Mouse (Mus musculus): Measurements from ENCODE around the gene Lce1j. TPM values are rescaled to one million over a fixed set of nuclear protein-coding genes. Genes with fewer than 3 reads are reported as not detected.
"Not testable (repeated sequence)": the region's sequence is repeated elsewhere in the genome, so short reads cannot be mapped to it uniquely, and the experiment has no call there.

The Lce1j gene
- polyA plus RNA-seq (2015; fragmentation: Nextera tagmentation; extraction: Ambion mirVana) = not detected in 2 replicates

- no peaks in the 10 kb centered on the region for H3K4me1 ChIP-seq
- no peak within 1 kb of the TSS for H3K27ac ChIP-seq (replicated peaks)
- no peak within 1 kb of the TSS for H3K4me3 ChIP-seq (replicated peaks)
- no peak within 1 kb of the TSS for H3K9ac ChIP-seq (replicated peaks)
- no peaks in the 10 kb centered on the region for H3K9me3 ChIP-seq (replicated peaks)
- no peaks in the 10 kb centered on the region for H3K27me3 ChIP-seq (replicated peaks)
- no peak within 1 kb of the TSS for H3K4me2 ChIP-seq
- no peaks in the 10 kb centered on the region for H3K36me3 ChIP-seq
- ATAC-seq (ENCODE audit: low FRiP score) = no peak
- 88% methylated on average over 1 of the region's 1 CpGs for WGBS
Observed at GRCm38 (mm10) chr3:92790414-92790813, at the start of gene Lce1j. TSS of gene Lce1j (minus strand) at chr3:92790514.

GRCm38 (mm10) chr3:92827108-92827507, 36.8 kb upstream of the Lce1j start, which contains the start of gene Kprp:
TSS of gene Kprp (minus strand) at chr3:92827247.
- no peak within 1 kb of the TSS for H3K4me2 ChIP-seq
- H3K27ac ChIP-seq (replicated peaks) = no peak within 1 kb of the TSS
- 61% methylated on average over 1 of the region's 1 CpGs for WGBS
- no peak for ATAC-seq (ENCODE audit: low FRiP score)
- H3K4me3 ChIP-seq (replicated peaks) = no peak within 1 kb of the TSS
- H3K9me3 ChIP-seq (replicated peaks) = no peaks in the 10 kb centered on the region
- no peaks in the 10 kb centered on the region for H3K4me1 ChIP-seq
- no peak within 1 kb of the TSS for H3K9ac ChIP-seq (replicated peaks)
- H3K27me3 ChIP-seq (replicated peaks) = no peaks in the 10 kb centered on the region
- H3K36me3 ChIP-seq = no peaks in the 10 kb centered on the region

- no peak overlapping the region for H3K4me2 ChIP-seq
- H3K36me3 ChIP-seq = no peaks in the 10 kb centered on the region
- 34% methylated on average over 1 of the region's 1 CpGs for WGBS
- no peaks in the 10 kb centered on the region for H3K4me1 ChIP-seq
- no peak overlapping the region for H3K4me3 ChIP-seq (replicated peaks)
- no peak overlapping the region for H3K27ac ChIP-seq (replicated peaks)
- H3K9ac ChIP-seq (replicated peaks) = no peak overlapping the region
- no peak for ATAC-seq (ENCODE audit: low FRiP score)
- no peaks in the 10 kb centered on the region for H3K9me3 ChIP-seq (replicated peaks)
- H3K27me3 ChIP-seq (replicated peaks) = no peaks in the 10 kb centered on the region
Observed at GRCm38 (mm10) chr3:92825808-92826207, 35.5 kb upstream of the Lce1j start.

GRCm38 (mm10) chr3:92816036-92816435, 25.7 kb upstream of the Lce1j start:
- not testable (repeated sequence) for H3K9ac ChIP-seq (replicated peaks); H3K9me3 ChIP-seq (replicated peaks); H3K4me1 ChIP-seq; H3K36me3 ChIP-seq; H3K4me2 ChIP-seq; H3K4me3 ChIP-seq (replicated peaks); H3K27ac ChIP-seq (replicated peaks); H3K27me3 ChIP-seq (replicated peaks); ATAC-seq (ENCODE audit: low FRiP score)
- 93% methylated on average over 2 of the region's 2 CpGs for WGBS

- H3K4me1 ChIP-seq = no peaks in the 10 kb centered on the region
- WGBS = 92% methylated on average over 3 of the region's 3 CpGs
Observed at GRCm38 (mm10) chr3:92815581-92815980, 25.3 kb upstream of the Lce1j start.

GRCm38 (mm10) chr3:92807791-92808190, 17.5 kb upstream of the Lce1j start, which contains the start of gene Lce1k:
TSS of gene Lce1k (minus strand) at chr3:92807891.
- no peaks in the 10 kb centered on the region for H3K4me1 ChIP-seq
- no peaks in the 10 kb centered on the region for H3K27me3 ChIP-seq (replicated peaks)
- no peak within 1 kb of the TSS for H3K27ac ChIP-seq (replicated peaks)
- no peak within 1 kb of the TSS for H3K9ac ChIP-seq (replicated peaks)
- no peak within 1 kb of the TSS for H3K4me3 ChIP-seq (replicated peaks)
- no peak within 1 kb of the TSS for H3K4me2 ChIP-seq
- no peaks in the 10 kb centered on the region for H3K9me3 ChIP-seq (replicated peaks)
- no peak for ATAC-seq (ENCODE audit: low FRiP score)
- no peaks in the 10 kb centered on the region for H3K36me3 ChIP-seq

More at GRCm38 (mm10) chr3:92815581-92815980, 25.3 kb upstream of the Lce1j start:
- Histone ChIP-seq H3K4me3 (replicated peaks) (no peak overlapping the region), H3K27ac (replicated peaks) (no peak overlapping the region), H3K27me3 (replicated peaks) (no peaks in the 10 kb centered on the region), H3K4me2 (no peak overlapping the region), H3K36me3 (no peaks in the 10 kb centered on the region), H3K9me3 (replicated peaks) (no peaks in the 10 kb centered on the region), H3K9ac (replicated peaks) (no peak overlapping the region)
- ATAC-seq (ENCODE audit: low FRiP score) = no peak

GRCm38 (mm10) chr3:92778799-92779198, 11.5 kb downstream of the Lce1j start, which contains the start of gene Lce1i:
TSS of gene Lce1i (minus strand) at chr3:92778899.
- H3K4me1 ChIP-seq = no peaks in the 10 kb centered on the region
- no peak within 1 kb of the TSS for H3K4me2 ChIP-seq
- ATAC-seq (ENCODE audit: low FRiP score) = no peak
- H3K9ac ChIP-seq (replicated peaks) = no peak within 1 kb of the TSS
- no peaks in the 10 kb centered on the region for H3K27me3 ChIP-seq (replicated peaks)
- H3K36me3 ChIP-seq = no peaks in the 10 kb centered on the region
- H3K27ac ChIP-seq (replicated peaks) = no peak within 1 kb of the TSS
- 86% methylated on average over 1 of the region's 1 CpGs for WGBS
- no peaks in the 10 kb centered on the region for H3K9me3 ChIP-seq (replicated peaks)
- H3K4me3 ChIP-seq (replicated peaks) = no peak within 1 kb of the TSS

GRCm38 (mm10) chr3:92771573-92771972, 18.7 kb downstream of the Lce1j start:
- H3K27me3 ChIP-seq (replicated peaks) = no peaks in the 10 kb centered on the region
- no peak overlapping the region for H3K4me2 ChIP-seq
- no peak for ATAC-seq (ENCODE audit: low FRiP score)
- no peak overlapping the region for H3K4me3 ChIP-seq (replicated peaks)
- no peak overlapping the region for H3K9ac ChIP-seq (replicated peaks)
- no peaks in the 10 kb centered on the region for H3K36me3 ChIP-seq
- H3K9me3 ChIP-seq (replicated peaks) = no peaks in the 10 kb centered on the region
- no peak overlapping the region for H3K27ac ChIP-seq (replicated peaks)
- no peaks in the 10 kb centered on the region for H3K4me1 ChIP-seq
- 29% methylated on average over 3 of the region's 3 CpGs for WGBS

- no peak for ATAC-seq (ENCODE audit: low FRiP score)
- Histone ChIP-seq H3K4me1 (no peaks in the 10 kb centered on the region), H3K27ac (replicated peaks) (no peak within 1 kb of the TSS), H3K4me3 (replicated peaks) (no peak within 1 kb of the TSS), H3K27me3 (replicated peaks) (no peaks in the 10 kb centered on the region), H3K36me3 (no peaks in the 10 kb centered on the region), H3K9me3 (replicated peaks) (no peaks in the 10 kb centered on the region), H3K9ac (replicated peaks) (no peak within 1 kb of the TSS), H3K4me2 (no peak within 1 kb of the TSS)
- WGBS = 87% methylated on average over 1 of the region's 1 CpGs
Observed at GRCm38 (mm10) chr3:92764965-92765364, 25.3 kb downstream of the Lce1j start, which contains the start of gene Lce1h. TSS of gene Lce1h (minus strand) at chr3:92765065.

GRCm38 (mm10) chr3:92753197-92753596, 37.1 kb downstream of the Lce1j start:
- ATAC-seq (ENCODE audit: low FRiP score) = no peak
- Histone ChIP-seq H3K9ac (replicated peaks) (no peak overlapping the region), H3K9me3 (replicated peaks) (no peaks in the 10 kb centered on the region), H3K4me2 (no peak overlapping the region), H3K27ac (replicated peaks) (no peak overlapping the region), H3K36me3 (no peaks in the 10 kb centered on the region), H3K27me3 (replicated peaks) (no peaks in the 10 kb centered on the region), H3K4me3 (replicated peaks) (no peak overlapping the region), H3K4me1 (no peaks in the 10 kb centered on the region)
- WGBS = 55% methylated on average over 3 of the region's 3 CpGs

- 92% methylated on average over 1 of the region's 1 CpGs for WGBS
- H3K9ac ChIP-seq (replicated peaks) = no peak within 1 kb of the TSS
Observed at GRCm38 (mm10) chr3:92752238-92752637, 38.1 kb downstream of the Lce1j start, which contains the start of gene Lce1g. TSS of gene Lce1g (minus strand) at chr3:92752338.

GRCm38 (mm10) chr3:92738996-92739395, 51.3 kb downstream of the Lce1j start, which contains the start of gene Gm38119:
TSS of gene Gm38119 (minus strand) at chr3:92739096.
- Histone ChIP-seq H3K27me3 (replicated peaks) (no peaks in the 10 kb centered on the region), H3K27ac (replicated peaks) (no peak within 1 kb of the TSS), H3K4me2 (no peak within 1 kb of the TSS), H3K9ac (replicated peaks) (no peak within 1 kb of the TSS), H3K4me1 (no peaks in the 10 kb centered on the region), H3K36me3 (no peaks in the 10 kb centered on the region), H3K4me3 (replicated peaks) (no peak within 1 kb of the TSS), H3K9me3 (replicated peaks) (no peaks in the 10 kb centered on the region)
- whole genome bisulfite sequencing = 84% methylated on average over 1 of the region's 1 CpGs
- no peak for ATAC-seq (ENCODE audit: low FRiP score)

More at GRCm38 (mm10) chr3:92752238-92752637, 38.1 kb downstream of the Lce1j start, which contains the start of gene Lce1g:
- Histone ChIP-seq H3K36me3 (no peaks in the 10 kb centered on the region), H3K4me1 (no peaks in the 10 kb centered on the region), H3K9me3 (replicated peaks) (no peaks in the 10 kb centered on the region), H3K4me2 (no peak within 1 kb of the TSS), H3K4me3 (replicated peaks) (no peak within 1 kb of the TSS), H3K27me3 (replicated peaks) (no peaks in the 10 kb centered on the region), H3K27ac (replicated peaks) (no peak within 1 kb of the TSS)
- ATAC-seq (ENCODE audit: low FRiP score) = no peak

Data from neural tube, embryonic 15.5 days (tissue).